Mouse (Mus musculus) embryonic facial prominence, embryonic 13.5 days (tissue): Measurements from ENCODE around the gene Tnni2. TPM values are rescaled to one million over a fixed set of nuclear protein-coding genes. Genes with fewer than 3 reads are reported as not detected.

Experiments used
- ATAC-seq: fragments of 200-750 bp; cut with Nextera tagmentation; 2 replicates; pipeline ENCODE4 v1.8.0; 2017; ENCODE audit warnings: low read depth; ENCODE audit not compliant: insufficient number of reproducible peaks, insufficient read depth, low FRiP score, low TSS enrichment
- H3K27ac ChIP-seq: fragments of 300-500 bp; sonication (generic); 2 replicates; pipeline ENCODE4 v1.5.1; 2015; ENCODE audit warnings: moderate library complexity, mild to moderate bottlenecking, inconsistent platforms
- H3K27me3 ChIP-seq: fragments of 300-500 bp; sonication (generic); 2 replicates; pipeline ENCODE4 v1.6.1; 2015; ENCODE audit warnings: mild to moderate bottlenecking, inconsistent platforms
- H3K36me3 ChIP-seq: fragments of 300-500 bp; sonication (generic); 2 replicates; pipeline ENCODE4 v1.6.1; 2015; ENCODE audit warnings: mild to moderate bottlenecking, inconsistent platforms
- H3K4me1 ChIP-seq: fragments of 300-500 bp; sonication (generic); 2 replicates; pipeline ENCODE4 v1.6.1; 2015; ENCODE audit warnings: inconsistent platforms
- H3K4me2 ChIP-seq: fragments of 300-500 bp; sonication (generic); 2 replicates; pipeline ENCODE4 v1.6.1; 2015; ENCODE audit warnings: moderate library complexity, mild to moderate bottlenecking, inconsistent platforms
- H3K4me3 ChIP-seq: fragments of 300-500 bp; sonication (generic); 2 replicates; pipeline ENCODE4 v1.5.1; 2015; ENCODE audit warnings: mild to moderate bottlenecking, inconsistent platforms
- H3K9ac ChIP-seq: fragments of 300-500 bp; sonication (generic); 2 replicates; pipeline ENCODE4 v1.6.1; 2015; ENCODE audit warnings: mild to moderate bottlenecking, inconsistent platforms
- H3K9me3 ChIP-seq: fragments of 300-500 bp; sonication (generic); 2 replicates; pipeline ENCODE4 v1.6.1; 2016; ENCODE audit warnings: inconsistent platforms
- WGBS: fragments of 180-500 bp; shearing (Covaris S2); methylation state at CpG from one replicate; pipeline ENCODE4 v1.1.7; 2015; ENCODE audit warnings: mixed read lengths; 5-methylcytosine and 5-hydroxymethylcytosine counted together
- polyA plus RNA-seq: library from polyadenylated mRNA; unstranded; fragments of >200 nt; fragmentation: Nextera tagmentation; extraction: Ambion mirVana; gene quantifications from 2 replicates; pipeline ENCODE4 v1.2.1, GENCODE M21; 2015

The Tnni2 gene
- polyA plus RNA-seq, 1 experiment from 2014 or later = 7.7 TPM

- Histone ChIP-seq H3K27ac (no peak overlapping the region), H3K27me3 (no peaks in the 10 kb centered on the region), H3K36me3 (no peaks in the 10 kb centered on the region), H3K4me1 (peaks cover 31% of the 10 kb centered on the region), H3K9me3 (no peaks in the 10 kb centered on the region), H3K4me3 (no peak overlapping the region), H3K9ac (no peak overlapping the region), H3K4me2 (no peak overlapping the region)
- no peak for ATAC-seq
- 94% methylated on average over 6 of the region's 6 CpGs for WGBS
Observed at GRCm38 (mm10) chr7:142444171-142444570, 2.6 kb downstream of the Tnni2 start.

GRCm38 (mm10) chr7:142445324-142445723 lies 3.7 kb downstream of the Tnni2 start:
- H3K9ac ChIP-seq = no peak overlapping the region
- no peaks in the 10 kb centered on the region for H3K27me3 ChIP-seq
- 87% methylated on average over 6 of the region's 6 CpGs for WGBS
- peaks cover 22% of the 10 kb centered on the region for H3K4me1 ChIP-seq
- H3K4me2 ChIP-seq = no peak overlapping the region
- no peaks in the 10 kb centered on the region for H3K9me3 ChIP-seq
- no peaks in the 10 kb centered on the region for H3K36me3 ChIP-seq
- ATAC-seq = no peak
- H3K27ac ChIP-seq = no peak overlapping the region
- no peak overlapping the region for H3K4me3 ChIP-seq

GRCm38 (mm10) chr7:142446264-142446663 lies 4.7 kb downstream of the Tnni2 start:
- WGBS = 89% methylated on average over 4 of the region's 4 CpGs
- Histone ChIP-seq H3K4me3 (no peak overlapping the region), H3K4me2 (no peak overlapping the region), H3K4me1 (peaks cover 12% of the 10 kb centered on the region), H3K27me3 (no peaks in the 10 kb centered on the region), H3K36me3 (no peaks in the 10 kb centered on the region), H3K27ac (no peak overlapping the region), H3K9me3 (no peaks in the 10 kb centered on the region), H3K9ac (no peak overlapping the region)
- no peak for ATAC-seq

GRCm38 (mm10) chr7:142449038-142449617 lies 7.5 kb downstream of the Tnni2 start:
- ATAC-seq = no peak
- Histone ChIP-seq H3K4me3 (no peak overlapping the region), H3K36me3 (no peaks in the 10 kb centered on the region), H3K4me1 (peaks cover 6% of the 10 kb centered on the region), H3K27me3 (no peaks in the 10 kb centered on the region), H3K27ac (no peak overlapping the region), H3K9ac (no peak overlapping the region), H3K9me3 (no peaks in the 10 kb centered on the region), H3K4me2 (no peak overlapping the region)
- WGBS = 81% methylated on average over 6 of the region's 6 CpGs

GRCm38 (mm10) chr7:142454706-142455105 lies 13.1 kb downstream of the Tnni2 start:
- peaks cover 56% of the 10 kb centered on the region for H3K4me1 ChIP-seq
- no peak overlapping the region for H3K4me3 ChIP-seq
- no peaks in the 10 kb centered on the region for H3K36me3 ChIP-seq
- H3K9ac ChIP-seq = peak overlapping the region; percentile 12; the same call in 1 of the 2 replicates
- H3K27me3 ChIP-seq = no peaks in the 10 kb centered on the region
- WGBS = 17% methylated on average over 1 of the region's 1 CpGs
- ATAC-seq = no peak
- H3K9me3 ChIP-seq = no peaks in the 10 kb centered on the region
- H3K27ac ChIP-seq = peak overlapping the region; percentile 98
- H3K4me2 ChIP-seq = no peak overlapping the region

- ATAC-seq = no peak
- H3K27ac ChIP-seq = peak overlapping the region; percentile 98
- no peak overlapping the region for H3K4me3 ChIP-seq
- H3K36me3 ChIP-seq = no peaks in the 10 kb centered on the region
- 52% methylated on average over 2 of the region's 2 CpGs for WGBS
- no peaks in the 10 kb centered on the region for H3K27me3 ChIP-seq
- H3K4me2 ChIP-seq = no peak overlapping the region
- peaks cover 56% of the 10 kb centered on the region for H3K4me1 ChIP-seq
- H3K9me3 ChIP-seq = no peaks in the 10 kb centered on the region
- peak overlapping the region; percentile 12 for H3K9ac ChIP-seq
Observed at GRCm38 (mm10) chr7:142455251-142455650, 13.6 kb downstream of the Tnni2 start.

- Histone ChIP-seq H3K27ac (peak overlapping the region; percentile 98), H3K4me1 (peaks cover 56% of the 10 kb centered on the region), H3K9ac (peak overlapping the region; percentile 16; the same call in 1 of the 2 replicates), H3K36me3 (no peaks in the 10 kb centered on the region), H3K27me3 (no peaks in the 10 kb centered on the region), H3K4me3 (no peak overlapping the region), H3K9me3 (no peaks in the 10 kb centered on the region), H3K4me2 (no peak overlapping the region)
- 76% methylated on average over 3 of the region's 3 CpGs for WGBS
- no peak for ATAC-seq
Observed at GRCm38 (mm10) chr7:142456806-142457205, 15.2 kb downstream of the Tnni2 start.

- Histone ChIP-seq H3K4me2 (no peak overlapping the region), H3K4me1 (peaks cover 56% of the 10 kb centered on the region), H3K27ac (peak overlapping the region; percentile 98), H3K27me3 (no peaks in the 10 kb centered on the region), H3K4me3 (no peak overlapping the region), H3K36me3 (no peaks in the 10 kb centered on the region), H3K9ac (peak overlapping the region; percentile 16; the same call in 1 of the 2 replicates), H3K9me3 (no peaks in the 10 kb centered on the region)
- WGBS = 12% methylated on average over 3 of the region's 3 CpGs
- no peak for ATAC-seq
Observed at GRCm38 (mm10) chr7:142457227-142457811, 15.7 kb downstream of the Tnni2 start.

- Histone ChIP-seq H3K4me1 (peaks cover 56% of the 10 kb centered on the region), H3K4me3 (no peak overlapping the region), H3K9me3 (no peaks in the 10 kb centered on the region), H3K36me3 (no peaks in the 10 kb centered on the region), H3K4me2 (no peak overlapping the region), H3K9ac (no peak overlapping the region), H3K27me3 (no peaks in the 10 kb centered on the region), H3K27ac (peak overlapping the region; percentile 98)
- 0% methylated on average over 2 of the region's 2 CpGs for WGBS
- peak; percentile 79 for ATAC-seq
Observed at GRCm38 (mm10) chr7:142458026-142458425, 16.4 kb downstream of the Tnni2 start.

GRCm38 (mm10) chr7:142458676-142459298 lies 17.2 kb downstream of the Tnni2 start:
- no peak overlapping the region for H3K4me2 ChIP-seq
- H3K4me3 ChIP-seq = no peak overlapping the region
- no peaks in the 10 kb centered on the region for H3K9me3 ChIP-seq
- 73% methylated on average over 5 of the region's 5 CpGs for WGBS
- H3K36me3 ChIP-seq = no peaks in the 10 kb centered on the region
- H3K9ac ChIP-seq = no peak overlapping the region
- H3K27me3 ChIP-seq = no peaks in the 10 kb centered on the region
- ATAC-seq = no peak
- peak overlapping the region; percentile 98 for H3K27ac ChIP-seq
- peaks cover 53% of the 10 kb centered on the region for H3K4me1 ChIP-seq

GRCm38 (mm10) chr7:142459299-142459691 lies 17.7 kb downstream of the Tnni2 start:
- no peaks in the 10 kb centered on the region for H3K9me3 ChIP-seq
- no peak for ATAC-seq
- peaks cover 48% of the 10 kb centered on the region for H3K4me1 ChIP-seq
- H3K4me3 ChIP-seq = no peak overlapping the region
- H3K27me3 ChIP-seq = no peaks in the 10 kb centered on the region
- peak overlapping the region; percentile 98 for H3K27ac ChIP-seq
- H3K36me3 ChIP-seq = no peaks in the 10 kb centered on the region
- 78% methylated on average over 2 of the region's 2 CpGs for WGBS
- no peak overlapping the region for H3K4me2 ChIP-seq
- H3K9ac ChIP-seq = no peak overlapping the region

- Histone ChIP-seq H3K4me3 (no peak within 1 kb of the TSS), H3K27me3 (no peaks in the 10 kb centered on the region), H3K9me3 (no peaks in the 10 kb centered on the region), H3K27ac (peak within 1 kb of the TSS; percentile 98), H3K4me1 (peaks cover 44% of the 10 kb centered on the region), H3K4me2 (no peak within 1 kb of the TSS), H3K9ac (no peak within 1 kb of the TSS), H3K36me3 (no peaks in the 10 kb centered on the region)
- WGBS = 86% methylated on average over 7 of the region's 7 CpGs
- ATAC-seq = no peak
Observed at GRCm38 (mm10) chr7:142460636-142461077, 19.0 kb downstream of the Tnni2 start, which contains the start of gene Lsp1. TSS of gene Lsp1 (plus strand) at chr7:142460809.
